Mouse (Mus musculus) ES-Bruce4 (cell line): ENCODE measurements at regions not wholly inside any gene's neighbourhood (a gene's known extent, or its start where the extent isn't known, plus 50 kb on each side); places are given as distances from the start of the nearest gene placed in this dataset.

Experiments
- H3K27ac ChIP-seq: 2 replicates; pipeline ENCODE4 v1.5.1; 2012; ENCODE audit warnings: low read length, inconsistent platforms; ENCODE audit not compliant: insufficient read depth
- H3K27me3 ChIP-seq: 2 replicates; pipeline ENCODE4 v1.6.1; 2012; ENCODE audit warnings: mild to moderate bottlenecking, low read length, inconsistent platforms; ENCODE audit not compliant: control insufficient read depth, poor library complexity, insufficient read depth, severe bottlenecking
- H3K36me3 ChIP-seq: 2 replicates; pipeline ENCODE4 v1.6.1; 2012; ENCODE audit warnings: inconsistent platforms, mild to moderate bottlenecking, low read length, moderate library complexity; ENCODE audit not compliant: control insufficient read depth, poor library complexity, insufficient read depth, severe bottlenecking
- H3K4me1 ChIP-seq: one replicate; pipeline ENCODE4 v1.8.1; 2011; ENCODE audit warnings: low read length; ENCODE audit not compliant: control insufficient read depth, insufficient read depth
- H3K4me3 ChIP-seq: 2 replicates; pipeline ENCODE4 v1.5.1; 2011; ENCODE audit warnings: low read depth, mild to moderate bottlenecking, low read length
- H3K9ac ChIP-seq: 2 replicates; pipeline ENCODE4 v1.6.1; 2012; ENCODE audit warnings: low read depth, mild to moderate bottlenecking, inconsistent platforms; ENCODE audit not compliant: poor library complexity, severe bottlenecking
- H3K9me3 ChIP-seq: replicated peaks from 2 replicates; pipeline ENCODE4 v1.6.1; 2012; ENCODE audit warnings: mild to moderate bottlenecking, low read length, inconsistent platforms; ENCODE audit not compliant: control insufficient read depth, poor library complexity, insufficient read depth, severe bottlenecking
- CTCF ChIP-seq: IDR thresholded peaks from one replicate; pipeline ENCODE4 v1.8.1; 2011; ENCODE audit warnings: low read depth, low read length
- EP300 ChIP-seq: IDR thresholded peaks from 2 replicates; pipeline ENCODE4 v1.6.1; 2011; ENCODE audit warnings: low read depth, low read length; ENCODE audit not compliant: insufficient read depth
- POLR2A ChIP-seq: IDR thresholded peaks from one replicate; pipeline ENCODE4 v1.8.1; 2011; ENCODE audit warnings: low read length; ENCODE audit not compliant: insufficient read depth

DNA sequence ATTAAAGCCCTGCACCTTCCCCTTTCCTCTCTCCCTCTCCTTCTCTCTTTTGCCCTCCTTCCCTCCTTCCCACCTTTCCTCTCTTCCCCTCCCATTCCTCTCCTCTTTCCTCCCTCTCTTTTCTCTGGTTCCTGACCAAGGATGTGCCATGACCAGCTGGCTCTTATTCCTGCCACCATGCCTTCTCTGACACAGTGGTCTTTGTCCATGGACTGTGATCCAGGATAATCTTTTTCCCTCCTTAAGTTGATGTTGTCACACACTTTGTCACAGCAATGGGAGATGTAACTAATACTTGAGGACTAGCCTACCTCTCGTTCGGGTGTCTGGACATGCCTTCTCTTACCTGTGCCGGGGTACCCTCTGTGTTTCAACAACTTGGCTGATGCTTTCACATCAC is 86.4 kb downstream of the Anapc4 start:
- H3K36me3 ChIP-seq, result no peaks in the 10 kb centered on the region
- no peaks in the 10 kb centered on the region for H3K4me1 ChIP-seq
- no peak overlapping the region for H3K4me3 ChIP-seq
- H3K9ac ChIP-seq, result no peak overlapping the region
- no peaks in the 10 kb centered on the region for H3K9me3 ChIP-seq
- no peak overlapping the region for H3K27ac ChIP-seq
- no peak for TF ChIP-seq EP300
- no peak for TF ChIP-seq POLR2A
- no peak for TF ChIP-seq CTCF
- no peaks in the 10 kb centered on the region for H3K27me3 ChIP-seq

- TF ChIP-seq EP300, result no peak
- TF ChIP-seq CTCF, result no peak
- TF ChIP-seq POLR2A, result no peak
- Histone ChIP-seq H3K27me3 (no peaks in the 10 kb centered on the region), H3K4me1 (no peaks in the 10 kb centered on the region), H3K36me3 (no peaks in the 10 kb centered on the region), H3K4me3 (no peak overlapping the region), H3K27ac (no peak overlapping the region), H3K9me3 (no peaks in the 10 kb centered on the region), H3K9ac (no peak overlapping the region)
Observed at GRCm38 (mm10) chr5:52920722-52921264, 87.0 kb downstream of the Anapc4 start.

- Histone ChIP-seq H3K27ac (no peak overlapping the region), H3K4me3 (no peak overlapping the region), H3K27me3 (no peaks in the 10 kb centered on the region), H3K9ac (no peak overlapping the region), H3K9me3 (no peaks in the 10 kb centered on the region), H3K4me1 (no peaks in the 10 kb centered on the region), H3K36me3 (no peaks in the 10 kb centered on the region)
- TF ChIP-seq POLR2A (no peak), CTCF (no peak), EP300 (no peak)
Observed at GRCm38 (mm10) chr5:52925006-52925405, 91.2 kb downstream of the Anapc4 start.

DNA sequence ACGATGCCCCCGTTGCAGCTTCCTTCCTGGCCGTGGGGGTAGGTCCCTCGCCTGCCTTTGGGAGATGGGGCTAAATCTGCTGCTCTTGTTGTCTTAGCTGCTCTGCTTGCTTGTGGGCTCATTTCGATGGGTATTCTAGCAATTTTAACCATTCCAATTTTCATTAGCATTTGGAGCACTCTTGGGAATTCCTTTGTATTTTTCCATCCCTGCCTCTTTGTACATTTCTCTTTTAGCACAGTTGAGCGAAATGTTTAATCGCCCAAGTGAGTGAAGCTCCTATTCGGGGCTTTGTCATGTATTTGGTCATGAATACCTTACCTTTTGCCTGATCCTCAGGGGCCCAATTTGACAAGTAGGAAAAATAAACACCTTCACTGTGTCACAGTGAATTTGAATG is 95.9 kb downstream of the Anapc4 start:
- no peak for TF ChIP-seq EP300
- no peak for TF ChIP-seq CTCF
- TF ChIP-seq POLR2A, result no peak
- no peak overlapping the region for H3K9ac ChIP-seq
- H3K9me3 ChIP-seq, result no peaks in the 10 kb centered on the region
- H3K4me3 ChIP-seq, result no peak overlapping the region
- H3K4me1 ChIP-seq, result no peaks in the 10 kb centered on the region
- no peaks in the 10 kb centered on the region for H3K27me3 ChIP-seq
- no peaks in the 10 kb centered on the region for H3K36me3 ChIP-seq
- H3K27ac ChIP-seq, result no peak overlapping the region

GRCm38 (mm10) chr5:52933291-52933690 is 99.5 kb downstream of the Anapc4 start:
- Histone ChIP-seq H3K27ac (no peak overlapping the region), H3K4me1 (no peaks in the 10 kb centered on the region), H3K27me3 (no peaks in the 10 kb centered on the region), H3K36me3 (no peaks in the 10 kb centered on the region), H3K4me3 (no peak overlapping the region), H3K9ac (no peak overlapping the region), H3K9me3 (no peaks in the 10 kb centered on the region)
- TF ChIP-seq EP300 (no peak), CTCF (no peak), POLR2A (no peak)

- Histone ChIP-seq H3K9ac (no peak overlapping the region), H3K27me3 (no peaks in the 10 kb centered on the region), H3K36me3 (no peaks in the 10 kb centered on the region), H3K4me1 (no peaks in the 10 kb centered on the region), H3K9me3 (no peaks in the 10 kb centered on the region), H3K4me3 (no peak overlapping the region), H3K27ac (no peak overlapping the region)
- no peak for TF ChIP-seq POLR2A
- TF ChIP-seq EP300, result no peak
- TF ChIP-seq CTCF, result no peak
Observed at GRCm38 (mm10) chr5:52937626-52938025, 100.3 kb upstream of the Slc34a2 start.
